Mouse (Mus musculus): ENCODE data around the gene Stk39. TPM values are rescaled to one million over a fixed set of nuclear protein-coding genes. Genes with fewer than 3 reads are reported as not detected.
A peak's percentile ranks its signal among the peaks of the same experiment; 100 is the strongest.

Gene Stk39
- polyA plus RNA-seq, 1 experiment from 2014 or later, result 1.9 TPM

- ATAC-seq (ENCODE audit: low read depth) (no peak), DNase-seq (no peak)
- Histone ChIP-seq H3K4me1 (replicated peaks) (peaks cover 26% of the 10 kb centered on the region), H3K27ac (no peak overlapping the region), H3K36me3 (no peaks in the 10 kb centered on the region), H3K9ac (no peak overlapping the region), H3K4me2 (no peak overlapping the region), H3K4me3 (replicated peaks) (no peak overlapping the region), H3K9me3 (replicated peaks) (no peaks in the 10 kb centered on the region), H3K27me3 (no peaks in the 10 kb centered on the region)
- WGBS (ENCODE audit: insufficient replicate concordance), result 76% methylated on average over 8 of the region's 8 CpGs
Observed at GRCm38 (mm10) chr2:68378319-68378718, 93.7 kb downstream of the Stk39 start.

- Histone ChIP-seq H3K9me3 (replicated peaks) (no peaks in the 10 kb centered on the region), H3K9ac (no peak overlapping the region), H3K36me3 (no peaks in the 10 kb centered on the region), H3K4me1 (replicated peaks) (peaks cover 16% of the 10 kb centered on the region), H3K27ac (no peak overlapping the region), H3K4me2 (no peak overlapping the region), H3K27me3 (no peaks in the 10 kb centered on the region), H3K4me3 (replicated peaks) (no peak overlapping the region)
- no peak for DNase-seq
- no peak for ATAC-seq (ENCODE audit: low read depth)
- WGBS (ENCODE audit: insufficient replicate concordance), result 66% methylated on average over 6 of the region's 6 CpGs
Observed at GRCm38 (mm10) chr2:68377251-68377681, 94.8 kb downstream of the Stk39 start.

GRCm38 (mm10) chr2:68376660-68377059 lies 95.4 kb downstream of the Stk39 start:
- DNase-seq (no peak), ATAC-seq (ENCODE audit: low read depth) (no peak)
- no peak overlapping the region for H3K27ac ChIP-seq

GRCm38 (mm10) chr2:68374202-68374601 lies 97.9 kb downstream of the Stk39 start:
- ATAC-seq (ENCODE audit: low read depth), result no peak
- H3K27ac ChIP-seq, result no peak overlapping the region

More at GRCm38 (mm10) chr2:68376660-68377059, 95.4 kb downstream of the Stk39 start:
- Histone ChIP-seq H3K9me3 (replicated peaks) (no peaks in the 10 kb centered on the region), H3K4me3 (replicated peaks) (no peak overlapping the region), H3K36me3 (no peaks in the 10 kb centered on the region), H3K9ac (no peak overlapping the region), H3K27me3 (no peaks in the 10 kb centered on the region), H3K4me1 (replicated peaks) (peaks cover 10% of the 10 kb centered on the region), H3K4me2 (no peak overlapping the region)
- WGBS (ENCODE audit: insufficient replicate concordance), result 65% methylated on average over 12 of the region's 12 CpGs

GRCm38 (mm10) chr2:68371912-68372311 lies 100.2 kb downstream of the Stk39 start:
- no peak for ATAC-seq (ENCODE audit: low read depth)
- H3K27ac ChIP-seq, result no peak overlapping the region
- WGBS (ENCODE audit: insufficient replicate concordance), result 76% methylated on average over 6 of the region's 6 CpGs

More at GRCm38 (mm10) chr2:68374202-68374601, 97.9 kb downstream of the Stk39 start:
- no peak for DNase-seq
- H3K4me2 ChIP-seq, result no peak overlapping the region
- 69% methylated on average over 7 of the region's 7 CpGs for WGBS (ENCODE audit: insufficient replicate concordance)
- H3K27me3 ChIP-seq, result no peaks in the 10 kb centered on the region
- no peaks in the 10 kb centered on the region for H3K9me3 ChIP-seq (replicated peaks)
- H3K4me1 ChIP-seq (replicated peaks), result no peaks in the 10 kb centered on the region
- H3K4me3 ChIP-seq (replicated peaks), result no peak overlapping the region
- no peaks in the 10 kb centered on the region for H3K36me3 ChIP-seq
- H3K9ac ChIP-seq, result no peak overlapping the region

GRCm38 (mm10) chr2:68370326-68370725 lies 101.7 kb downstream of the Stk39 start:
- no peak overlapping the region for H3K9ac ChIP-seq
- no peaks in the 10 kb centered on the region for H3K36me3 ChIP-seq
- H3K9me3 ChIP-seq (replicated peaks), result no peaks in the 10 kb centered on the region
- DNase-seq (no peak), ATAC-seq (ENCODE audit: low read depth) (no peak)
- H3K4me2 ChIP-seq, result no peak overlapping the region
- 79% methylated on average over 5 of the region's 5 CpGs for WGBS (ENCODE audit: insufficient replicate concordance)
- no peak overlapping the region for H3K27ac ChIP-seq
- H3K4me3 ChIP-seq (replicated peaks), result no peak overlapping the region
- no peaks in the 10 kb centered on the region for H3K27me3 ChIP-seq
- H3K4me1 ChIP-seq (replicated peaks), result 0 out of 2 replicates have a peak, but pooled peaks cover 5% of the 10 kb centered on the region

More at GRCm38 (mm10) chr2:68371912-68372311, 100.2 kb downstream of the Stk39 start:
- Histone ChIP-seq H3K4me3 (replicated peaks) (no peak overlapping the region), H3K9ac (no peak overlapping the region), H3K27me3 (no peaks in the 10 kb centered on the region), H3K4me1 (replicated peaks) (no peaks in the 10 kb centered on the region), H3K36me3 (no peaks in the 10 kb centered on the region), H3K4me2 (no peak overlapping the region), H3K9me3 (replicated peaks) (no peaks in the 10 kb centered on the region)
- no peak for DNase-seq

- no peak overlapping the region for H3K4me3 ChIP-seq (replicated peaks)
- no peaks in the 10 kb centered on the region for H3K27me3 ChIP-seq
- H3K4me1 ChIP-seq (replicated peaks), result 0 out of 2 replicates have a peak, but pooled peaks cover 5% of the 10 kb centered on the region
- no peak overlapping the region for H3K4me2 ChIP-seq
- no peak overlapping the region for H3K27ac ChIP-seq
- 71% methylated on average over 6 of the region's 6 CpGs for WGBS (ENCODE audit: insufficient replicate concordance)
- ATAC-seq (ENCODE audit: low read depth) (no peak), DNase-seq (no peak)
- no peaks in the 10 kb centered on the region for H3K9me3 ChIP-seq (replicated peaks)
- no peaks in the 10 kb centered on the region for H3K36me3 ChIP-seq
- no peak overlapping the region for H3K9ac ChIP-seq
Observed at GRCm38 (mm10) chr2:68369080-68369479, 103.0 kb downstream of the Stk39 start.

- H3K9ac ChIP-seq, result no peak overlapping the region
- 48% methylated on average over 13 of the region's 13 CpGs for WGBS (ENCODE audit: insufficient replicate concordance)
- DNase-seq (no peak), ATAC-seq (ENCODE audit: low read depth) (no peak)
- H3K4me1 ChIP-seq (replicated peaks), result 0 out of 2 replicates have a peak, but pooled peaks cover 5% of the 10 kb centered on the region
- no peaks in the 10 kb centered on the region for H3K36me3 ChIP-seq
- H3K4me2 ChIP-seq, result no peak overlapping the region
- H3K9me3 ChIP-seq (replicated peaks), result no peaks in the 10 kb centered on the region
- H3K27ac ChIP-seq, result no peak overlapping the region
- no peaks in the 10 kb centered on the region for H3K27me3 ChIP-seq
- no peak overlapping the region for H3K4me3 ChIP-seq (replicated peaks)
Observed at GRCm38 (mm10) chr2:68367944-68368343, 104.1 kb downstream of the Stk39 start.

- Histone ChIP-seq H3K36me3 (no peaks in the 10 kb centered on the region), H3K27me3 (no peaks in the 10 kb centered on the region), H3K4me2 (no peak overlapping the region), H3K4me1 (replicated peaks) (0 out of 2 replicates have a peak, but pooled peaks cover 5% of the 10 kb centered on the region), H3K9ac (no peak overlapping the region), H3K4me3 (replicated peaks) (no peak overlapping the region), H3K27ac (no peak overlapping the region), H3K9me3 (replicated peaks) (no peaks in the 10 kb centered on the region)
- DNase-seq (no peak), ATAC-seq (ENCODE audit: low read depth) (no peak)
- 49% methylated on average over 5 of the region's 5 CpGs for WGBS (ENCODE audit: insufficient replicate concordance)
Observed at GRCm38 (mm10) chr2:68366897-68367193, 105.2 kb downstream of the Stk39 start.

GRCm38 (mm10) chr2:68366091-68366896 lies 105.8 kb downstream of the Stk39 start:
- H3K36me3 ChIP-seq, result no peaks in the 10 kb centered on the region
- no peaks in the 10 kb centered on the region for H3K27me3 ChIP-seq
- no peak overlapping the region for H3K4me3 ChIP-seq (replicated peaks)
- 17% methylated on average over 18 of the region's 18 CpGs for WGBS (ENCODE audit: insufficient replicate concordance)
- no peak for ATAC-seq (ENCODE audit: low read depth)
- no peak for DNase-seq
- H3K9me3 ChIP-seq (replicated peaks), result no peaks in the 10 kb centered on the region
- no peak overlapping the region for H3K27ac ChIP-seq
- 0 out of 2 replicates have a peak, but pooled peaks cover 5% of the 10 kb centered on the region for H3K4me1 ChIP-seq (replicated peaks)
- no peak overlapping the region for H3K9ac ChIP-seq
- H3K4me2 ChIP-seq, result peak overlapping the region; percentile 30

- Histone ChIP-seq H3K4me3 (replicated peaks) (no peak overlapping the region), H3K36me3 (no peaks in the 10 kb centered on the region), H3K4me2 (no peak overlapping the region; the same call in 1 of the 2 replicates), H3K9ac (no peak overlapping the region), H3K9me3 (replicated peaks) (no peaks in the 10 kb centered on the region), H3K27ac (no peak overlapping the region), H3K4me1 (replicated peaks) (0 out of 2 replicates have a peak, but pooled peaks cover 5% of the 10 kb centered on the region), H3K27me3 (no peaks in the 10 kb centered on the region)
- ATAC-seq (ENCODE audit: low read depth) (no peak), DNase-seq (no peak)
- 45% methylated on average over 7 of the region's 7 CpGs for WGBS (ENCODE audit: insufficient replicate concordance)
Observed at GRCm38 (mm10) chr2:68365504-68365903, 106.6 kb downstream of the Stk39 start.
